Mouse (Mus musculus) cortical plate, adult 2 months (tissue): ENCODE results near the gene Auts2.

Experiments used
- CTCF ChIP-seq: fragments of 200-500 bp; IDR thresholded peaks from 2 replicates; pipeline ENCODE4 v1.5.1; 2011; ENCODE audit warnings: mild to moderate bottlenecking, control low read depth, low read length; ENCODE audit not compliant: insufficient read depth; ENCODE audit errors: extremely low read depth
- POLR2A ChIP-seq: fragments of 200-500 bp; IDR thresholded peaks from 2 replicates; pipeline ENCODE4 v1.6.1; 2011; ENCODE audit warnings: mild to moderate bottlenecking, low read length, control low read depth; ENCODE audit not compliant: insufficient read depth; ENCODE audit errors: extremely low read depth

DNA sequence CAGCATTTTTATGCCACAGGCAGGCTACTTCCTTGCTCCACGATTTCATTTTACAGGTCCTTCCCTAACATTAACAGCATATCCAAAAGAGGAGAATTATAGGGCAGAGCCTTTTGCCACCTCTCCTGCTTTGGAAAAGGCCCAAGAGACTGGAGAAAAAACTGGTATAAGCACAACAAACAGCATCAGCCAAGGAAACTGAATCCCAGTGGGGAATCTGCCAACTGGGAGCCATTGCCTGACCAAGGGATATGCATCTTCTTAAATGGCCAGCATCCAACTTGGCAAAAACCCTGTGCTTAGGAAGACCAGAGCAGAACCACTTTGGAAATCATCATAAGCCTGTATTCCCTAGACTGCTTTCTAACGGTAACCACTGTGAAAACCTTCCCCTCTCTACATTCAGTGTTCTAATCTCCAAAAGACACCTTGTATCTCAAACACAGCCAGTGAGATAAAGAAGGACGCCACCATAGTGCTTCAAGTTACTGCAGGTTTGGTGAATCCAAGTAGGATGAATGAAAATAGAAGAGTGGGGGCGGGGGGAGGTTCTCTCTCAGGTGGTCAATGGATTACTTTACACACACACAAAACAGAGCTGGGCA, 169.6 kb downstream of the Auts2 start:
- no peak for TF ChIP-seq CTCF
- no peak for TF ChIP-seq POLR2A
